In genomic region chr10:93098211-93098805, GRCm38 (mm10) we compare ENCODE assay signal across 25 mouse cellular contexts. TPM values are rescaled to one million over a fixed set of nuclear protein-coding genes. Genes with fewer than 3 reads are reported as not detected.
DNase-seq lines count a peak whose midpoint lies in the region; ATAC-seq lines count a peak whose summit lies in the region.
"Had no signal": no experiment of that assay in that cellular context is flagged by ENCODE, and none has a peak within 500 bp of the region (broad histone marks: within the 10 kb centered on the region; RNA-seq: fewer than 3 reads in every experiment).

No protein-coding gene starts in this region.

- 63% methylated on average over 7 of the region's 7 CpGs for WGBS in kidney, embryonic 16.5 days

- no peak overlapping the region for H3K4me2 ChIP-seq in kidney, embryonic 16.5 days (replicated peaks; ENCODE audit: low read depth, low read length)
- H3K4me2 ChIP-seq: embryonic facial prominence, embryonic 15.5 days; forebrain, embryonic 15.5 days; heart, embryonic 12.5 days; intestine, embryonic 15.5 days; limb, embryonic 12.5 days; liver, embryonic 12.5 days; midbrain, embryonic 15.5 days; neural tube, embryonic 13.5 days had no signal

- no peaks in the 10 kb centered on the region for H3K4me1 ChIP-seq in kidney, embryonic 16.5 days (ENCODE audit: insufficient read depth, low read length)
- H3K4me1 ChIP-seq: embryonic facial prominence, embryonic 15.5 days; heart, embryonic 12.5 days; hindbrain, embryonic 10.5 days; intestine, embryonic 15.5 days; midbrain, embryonic 15.5 days; neural tube, embryonic 13.5 days had no signal

- no peaks in the 10 kb centered on the region for H3K36me3 ChIP-seq in kidney, embryonic 16.5 days (ENCODE audit: insufficient read depth, low read length)
- H3K36me3 ChIP-seq: embryonic facial prominence, embryonic 15.5 days; forebrain, embryonic 15.5 days; heart, embryonic 12.5 days; hindbrain, embryonic 10.5 days; intestine, embryonic 15.5 days; limb, embryonic 12.5 days; liver, embryonic 12.5 days; midbrain, embryonic 15.5 days; neural tube, embryonic 13.5 days had no signal

- no peak overlapping the region for H3K4me3 ChIP-seq in kidney, embryonic 16.5 days (ENCODE audit: low read length)
- H3K4me3 ChIP-seq: embryonic facial prominence, embryonic 15.5 days; forebrain, embryonic 15.5 days; heart, embryonic 12.5 days; hindbrain, embryonic 10.5 days; intestine, embryonic 15.5 days; limb, embryonic 12.5 days; liver, embryonic 12.5 days; midbrain, embryonic 15.5 days; neural tube, embryonic 13.5 days had no signal

- H3K27ac ChIP-seq in kidney, embryonic 16.5 days (ENCODE audit: low read length) = no peak overlapping the region
- H3K27ac ChIP-seq: embryonic facial prominence, embryonic 15.5 days; forebrain, embryonic 15.5 days; hindbrain, embryonic 10.5 days; intestine, embryonic 15.5 days; limb, embryonic 12.5 days; liver, embryonic 12.5 days; macrophage; midbrain, embryonic 15.5 days; neural tube, embryonic 13.5 days had no signal

- H3K27me3 ChIP-seq in kidney, embryonic 16.5 days (ENCODE audit: insufficient read depth, low read length) = no peaks in the 10 kb centered on the region
- H3K27me3 ChIP-seq: embryonic facial prominence, embryonic 15.5 days; forebrain, embryonic 15.5 days; heart, embryonic 12.5 days; intestine, embryonic 15.5 days; limb, embryonic 12.5 days; liver, embryonic 12.5 days; midbrain, embryonic 15.5 days; neural tube, embryonic 13.5 days had no signal

- ATAC-seq in kidney, embryonic 16.5 days (ENCODE audit: low FRiP score, low TSS enrichment) = peak; percentile 63; the same call in 1 of the 2 replicates
- ATAC-seq: forebrain, embryonic 15.5 days; hindbrain, embryonic 16.5 days; intestine, embryonic 15.5 days; liver, embryonic 12.5 days; midbrain, embryonic 15.5 days had no signal

- no peak overlapping the region for H3K9ac ChIP-seq in kidney, embryonic 16.5 days (replicated peaks; ENCODE audit: low read length)
- H3K9ac ChIP-seq: embryonic facial prominence, embryonic 15.5 days; forebrain, embryonic 15.5 days; heart, embryonic 12.5 days; intestine, embryonic 15.5 days; limb, embryonic 12.5 days; liver, embryonic 12.5 days; midbrain, embryonic 15.5 days; neural tube, embryonic 13.5 days had no signal

- DNase-seq in kidney, postnatal 10 days = no peak
- peak; percentile 12 for DNase-seq in CD4-positive helper T cell, adult 2 months (ENCODE audit: low read depth, low spot score)
- peak; percentile 19 for DNase-seq in lung, postnatal 36 days
- DNase-seq in thymus, postnatal 14 days = peak; percentile 65
- DNase-seq in layer of hippocampus, postnatal 10 days (ENCODE audit: low spot score in 2 of 2) = no peak
- DNase-seq in layer of hippocampus, adult 18-20 months (ENCODE audit: low spot score in 2 of 2) = no peak
- DNase-seq: adrenal gland, adult 8-10 months; B cell, adult 2 months; cerebellum, adult 2 months; cerebellum, postnatal 36 days; embryo, embryonic 11 days; heart, postnatal 10 days; kidney, adult 9 months had no signal

- no peaks in the 10 kb centered on the region for H3K9me3 ChIP-seq in kidney, embryonic 16.5 days (ENCODE audit: low read length)
- H3K9me3 ChIP-seq: embryonic facial prominence, embryonic 15.5 days; forebrain, embryonic 15.5 days; hindbrain, embryonic 10.5 days; intestine, embryonic 15.5 days; liver, embryonic 12.5 days; midbrain, embryonic 15.5 days; neural tube, embryonic 13.5 days had no signal

RNA-seq across cellular contexts. Expression of gene Cfap54, which starts 16.9 kb away (rescaled TPM):
- 0.40 and 0.78 TPM in 2 replicates for polyA plus RNA-seq in kidney, embryonic 16.5 days (2015; fragmentation: Nextera tagmentation; extraction: Ambion mirVana)
- total RNA-seq in layer of hippocampus, postnatal 10 days (2021) = 10 to 100 TPM; 11.0 to 14.2 TPM
- 10 to 100 TPM; 15.9 to 18.9 TPM for total RNA-seq in layer of hippocampus, adult 18-20 months (2021)
- polyA plus RNA-seq: macrophage had no signal

Comparison
In these comparisons a context has a peak if more than half of its experiments do, and no peak if none do; other contexts are left out.
1. DNase-seq: peak in CD4-positive helper T cell, adult 2 months (single experiment), lung, postnatal 36 days (single experiment) and thymus, postnatal 14 days (single experiment); none in kidney, postnatal 10 days (single experiment), layer of hippocampus, postnatal 10 days (0 of 2) and layer of hippocampus, adult 18-20 months (0 of 2).